Comparison of ENCODE assay signal across 31 mouse cellular contexts in genomic region chr13:39002424-39002823, GRCm38 (mm10).
"Had no signal": no experiment of that assay in that cellular context is flagged by ENCODE, and none has a peak within 500 bp of the region (broad histone marks: within the 10 kb centered on the region; RNA-seq: fewer than 3 reads in every experiment).

No protein-coding gene starts in this region.

- H3K27ac ChIP-seq: heart, embryonic 10.5 days; heart, embryonic 13.5 days; heart, embryonic 15.5 days; hindbrain, embryonic 10.5 days; hindbrain, embryonic 12.5 days; hindbrain, embryonic 13.5 days; hindbrain, embryonic 14.5 days; hindbrain, embryonic 15.5 days; hindbrain, postnatal 0 days; intestine, embryonic 15.5 days; kidney, embryonic 15.5 days; kidney, postnatal 0 days; layer of hippocampus, adult 2 months; left cerebral cortex, adult 2 months had no signal

- H3K9ac ChIP-seq: heart, embryonic 12.5 days; heart, embryonic 13.5 days; heart, embryonic 15.5 days; hindbrain, embryonic 12.5 days; hindbrain, embryonic 13.5 days; hindbrain, embryonic 14.5 days; hindbrain, embryonic 15.5 days; intestine, embryonic 15.5 days; kidney, embryonic 15.5 days had no signal

- H3K36me3 ChIP-seq: heart, embryonic 10.5 days; heart, embryonic 12.5 days; heart, embryonic 13.5 days; heart, embryonic 15.5 days; hindbrain, embryonic 10.5 days; hindbrain, embryonic 12.5 days; hindbrain, embryonic 13.5 days; hindbrain, embryonic 15.5 days; intestine, embryonic 15.5 days; kidney, embryonic 15.5 days had no signal

- H3K4me3 ChIP-seq: heart, embryonic 10.5 days; heart, embryonic 12.5 days; heart, embryonic 13.5 days; heart, embryonic 15.5 days; hindbrain, embryonic 10.5 days; hindbrain, embryonic 12.5 days; hindbrain, embryonic 13.5 days; hindbrain, embryonic 15.5 days; intestine, embryonic 15.5 days; kidney, embryonic 15.5 days; layer of hippocampus, adult 2 months; left cerebral cortex, adult 2 months had no signal

- H3K9me3 ChIP-seq: heart, embryonic 10.5 days; heart, embryonic 12.5 days; heart, embryonic 13.5 days; heart, embryonic 15.5 days; hindbrain, embryonic 10.5 days; hindbrain, embryonic 12.5 days; hindbrain, embryonic 13.5 days; hindbrain, embryonic 15.5 days; intestine, embryonic 15.5 days; kidney, embryonic 15.5 days had no signal

- DNase-seq: heart, postnatal 10 days; heart, postnatal 14 days; heart, postnatal 36 days; heart, postnatal 4 days; kidney, adult 11 months; kidney, adult 18-20 months; kidney, adult 2 months; kidney, adult 8-10 months; kidney, adult 9 months; kidney, postnatal 10 days; kidney, postnatal 14 days; kidney, postnatal 25 days; kidney, postnatal 36 days; kidney, postnatal 4 days; layer of hippocampus, adult 9-11 months; layer of hippocampus, postnatal 36 days had no signal

- H3K27me3 ChIP-seq: heart, embryonic 12.5 days; heart, embryonic 13.5 days; heart, embryonic 15.5 days; hindbrain, embryonic 12.5 days; hindbrain, embryonic 13.5 days; hindbrain, embryonic 15.5 days; intestine, embryonic 15.5 days; kidney, embryonic 15.5 days had no signal

- H3K4me1 ChIP-seq: heart, embryonic 15.5 days; hindbrain, embryonic 10.5 days; hindbrain, embryonic 12.5 days; hindbrain, embryonic 13.5 days; hindbrain, embryonic 15.5 days; intestine, embryonic 15.5 days; kidney, embryonic 15.5 days had no signal
